Mouse (Mus musculus): Measurements from ENCODE around the gene Ahcyl1. TPM values are rescaled to one million over a fixed set of nuclear protein-coding genes. Genes with fewer than 3 reads are reported as not detected.
"Not testable (repeated sequence)": the region's sequence is repeated elsewhere in the genome, so short reads cannot be mapped to it uniquely, and the experiment has no call there.

Gene Ahcyl1
- total RNA-seq (2021), result 100 to 1,000 TPM; 230 to 232 TPM
- long read RNA-seq, experiment 1, transcript Ahcyl1-201 (17 exons, 3,863 nt), result major isoform, 108 of 144 reads
- long read RNA-seq, experiment 1, partial matches to known transcripts, result 14 of 144 reads
- long read RNA-seq, experiment 1, other reads (novel, unspliced or antisense), result 21 of 144 reads
- long read RNA-seq, experiment 2, transcript Ahcyl1-201 (17 exons, 3,863 nt), result major isoform, 83 of 95 reads
- long read RNA-seq, experiment 2, partial matches to known transcripts, result 3 of 95 reads
- long read RNA-seq, experiment 2, other reads (novel, unspliced or antisense), result 9 of 95 reads

DNA sequence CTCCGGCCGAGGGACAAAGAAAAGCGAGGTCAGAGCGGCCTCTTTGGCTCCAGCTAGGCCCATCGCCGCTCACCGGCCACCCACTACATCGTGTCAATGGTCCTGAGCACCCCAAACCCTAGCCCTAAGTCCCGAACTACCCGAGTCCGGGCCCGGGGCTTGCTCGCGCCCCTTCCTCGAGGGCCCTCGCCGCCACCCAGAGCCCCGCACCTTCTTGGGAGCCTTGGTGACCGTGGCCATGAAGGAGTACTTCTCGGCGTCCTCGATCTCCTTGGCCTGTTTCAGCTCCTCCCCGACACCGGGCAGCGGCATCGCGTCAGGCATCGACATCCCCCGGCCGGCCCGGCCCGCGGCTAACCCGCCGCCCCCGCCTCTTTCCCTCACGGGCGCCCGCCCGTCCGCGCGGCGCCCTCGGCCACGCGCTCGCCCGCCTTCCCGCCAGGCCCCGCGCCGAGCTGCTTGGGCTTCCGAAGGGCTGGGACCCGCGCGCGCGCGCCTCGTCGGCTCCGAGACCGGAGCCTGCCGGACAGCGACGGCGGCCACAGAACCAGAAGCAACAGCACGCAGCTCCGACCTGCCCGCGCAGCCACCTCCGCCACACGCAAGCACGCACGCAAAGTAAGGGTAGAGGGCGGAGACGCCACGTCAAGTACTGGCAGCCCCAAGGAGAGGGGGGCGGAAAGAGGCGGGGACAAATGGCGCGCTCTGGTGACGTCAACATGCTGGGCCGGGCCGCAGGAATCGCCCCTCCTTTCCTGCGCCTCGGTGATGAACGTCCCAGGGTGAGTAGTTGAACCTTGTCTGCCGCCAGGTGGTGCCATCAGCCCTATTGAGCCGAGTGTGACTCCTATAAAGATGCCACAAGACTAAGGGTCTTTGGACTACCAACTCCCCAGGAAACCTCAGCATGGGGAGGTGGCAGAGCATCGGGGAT is at the start of gene Ahcyl1:
Ahcyl1 (minus strand) TSS at position 613 of the 934 bp plus-strand sequence.
- peak; percentile 98 to 99 for DNase-seq

DNA sequence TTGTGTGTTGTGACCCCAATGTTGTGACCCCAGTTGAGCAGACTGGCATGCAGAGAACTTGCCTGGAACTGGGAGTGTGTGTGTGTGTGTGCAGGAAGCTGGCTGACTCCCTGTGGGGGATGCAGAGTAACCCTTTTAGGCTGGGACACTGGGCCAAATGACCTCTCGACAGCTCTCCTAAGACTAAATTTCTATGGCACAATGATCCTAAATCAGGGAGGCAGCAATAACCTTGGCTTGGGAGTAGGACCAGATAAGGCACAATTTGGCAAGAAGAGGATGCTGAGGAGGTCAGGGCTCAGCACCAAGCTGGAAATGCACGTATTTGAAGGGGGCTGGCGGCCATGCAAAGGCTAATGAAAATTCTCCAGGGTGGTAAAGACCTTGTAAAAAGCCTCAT is 49.7 kb upstream of the Ahcyl1 start:
- peak in 1 of 2 experiments; percentile 23 for DNase-seq

DNA sequence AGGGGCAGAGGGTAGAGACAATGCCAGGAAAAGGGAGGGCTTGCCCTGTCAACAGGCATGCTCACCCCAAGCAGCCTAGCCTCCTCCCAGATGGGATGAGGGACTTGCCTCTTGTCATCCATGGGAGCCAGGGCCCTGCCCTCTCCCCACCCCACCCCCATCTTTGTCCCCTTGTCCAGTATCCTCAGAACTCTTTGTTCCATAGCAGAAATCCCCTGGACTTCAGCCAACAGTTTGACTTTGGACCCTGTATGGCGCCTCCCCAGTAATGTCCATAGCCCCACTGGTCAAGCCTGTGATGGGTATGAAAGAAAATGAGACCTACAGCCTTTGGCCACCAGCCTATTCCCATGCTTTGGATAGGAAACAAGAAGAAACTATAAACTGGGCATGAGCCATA is 47.3 kb upstream of the Ahcyl1 start:
- no peak for DNase-seq

DNA sequence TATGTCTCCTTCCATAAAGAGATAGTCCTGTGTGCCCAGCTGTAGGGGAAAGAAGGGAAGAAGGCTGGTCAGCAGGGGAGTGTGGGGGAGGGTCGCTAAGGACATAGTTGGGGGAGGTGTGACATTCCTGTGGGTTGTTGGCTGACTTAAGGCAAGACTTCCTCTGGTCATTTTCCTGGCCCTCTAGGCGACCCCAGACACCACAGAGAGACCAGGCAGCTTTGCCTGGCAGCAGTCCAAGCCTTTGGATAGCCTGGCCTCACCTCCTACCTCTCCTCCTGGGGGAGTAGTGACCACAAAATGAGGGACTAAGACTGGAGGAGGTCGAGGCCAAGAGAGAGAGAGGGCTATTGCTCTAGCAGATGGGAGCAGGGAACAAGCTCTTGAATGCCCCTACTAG is 46.7 kb upstream of the Ahcyl1 start:
- DNase-seq, result peak; percentile 28 to 59

DNA sequence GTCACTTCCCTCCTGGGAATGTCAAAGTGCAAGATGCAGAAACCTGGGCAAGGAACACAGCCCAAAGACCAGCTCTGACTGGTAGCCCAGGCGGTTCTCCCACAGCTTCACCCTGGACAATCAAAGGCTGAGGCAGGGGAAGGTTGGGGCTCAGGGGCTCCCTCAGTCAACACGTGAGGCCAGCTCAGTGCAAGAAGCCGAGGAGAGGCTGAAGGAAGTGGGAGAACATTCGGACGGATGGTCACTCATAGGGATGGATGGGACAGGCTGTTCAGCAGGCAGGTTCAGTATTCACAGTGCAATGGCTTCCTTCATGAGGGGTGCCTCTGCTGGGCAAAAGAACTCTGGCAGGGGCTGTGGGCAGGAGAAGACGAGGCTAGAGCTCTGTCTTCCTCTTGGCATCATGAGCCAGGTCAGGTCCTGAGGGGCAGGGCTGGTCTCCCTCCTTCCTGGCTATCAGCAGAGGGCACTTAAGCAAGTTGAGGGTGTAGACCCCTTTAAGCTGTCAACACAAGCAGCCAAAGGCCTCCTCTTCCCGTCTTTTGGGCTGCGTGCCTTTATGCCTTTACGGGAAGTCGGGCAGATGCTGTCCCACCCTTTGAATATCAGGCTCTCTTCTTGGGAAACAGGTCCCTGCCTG is 45.8 kb upstream of the Ahcyl1 start:
- no peak for DNase-seq

DNA sequence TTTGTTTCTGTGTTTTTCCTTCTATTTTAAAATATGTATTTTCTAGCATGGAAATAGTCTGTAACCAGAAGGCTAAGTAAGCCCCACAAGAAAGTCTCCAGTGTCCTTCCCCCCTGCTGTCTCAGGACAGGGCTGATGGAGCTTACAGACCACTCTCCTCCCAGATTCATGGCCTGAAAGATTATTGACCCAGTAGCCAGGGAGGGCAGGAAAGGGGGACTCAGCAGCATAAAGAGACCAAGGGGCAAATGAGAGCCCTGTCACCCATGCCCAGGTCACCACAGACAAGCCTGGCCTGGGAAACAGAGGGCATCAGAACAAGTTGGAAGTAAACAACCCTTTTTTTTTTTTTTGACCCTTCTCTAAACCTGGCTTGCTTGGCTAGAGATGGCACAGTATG is 45.0 kb upstream of the Ahcyl1 start:
- no peak for DNase-seq

DNA sequence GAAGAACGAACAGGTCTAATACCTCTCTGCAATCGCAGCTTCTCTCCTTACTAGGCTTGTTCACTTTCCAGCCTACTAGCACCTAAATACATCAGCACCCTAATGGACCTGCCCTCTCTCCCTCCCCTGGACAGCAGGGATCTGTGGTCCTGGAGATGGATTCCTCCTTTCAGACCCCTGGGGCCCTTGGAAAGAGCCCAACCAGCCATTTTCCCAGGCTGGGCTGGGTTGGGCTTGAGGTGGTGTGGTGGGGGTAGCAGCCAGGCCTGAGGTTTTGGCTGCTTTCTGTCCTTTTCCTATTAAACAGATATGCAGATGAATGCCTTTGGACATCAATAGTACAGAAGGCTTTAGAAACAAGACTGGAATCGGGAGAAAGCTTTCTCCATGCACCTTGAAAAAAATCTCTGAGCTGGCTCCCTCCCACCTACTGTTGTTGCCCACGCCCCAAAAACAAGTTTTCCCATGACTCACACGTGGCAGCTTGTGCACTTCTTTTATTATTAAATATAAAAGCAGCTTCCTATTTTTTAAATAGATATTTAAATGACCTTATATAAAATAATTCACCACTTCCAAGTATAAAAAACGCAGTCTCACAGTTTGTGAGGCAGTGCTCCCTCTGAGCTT is 44.3 kb upstream of the Ahcyl1 start:
- DNase-seq, result peak; percentile 43 to 70

DNA sequence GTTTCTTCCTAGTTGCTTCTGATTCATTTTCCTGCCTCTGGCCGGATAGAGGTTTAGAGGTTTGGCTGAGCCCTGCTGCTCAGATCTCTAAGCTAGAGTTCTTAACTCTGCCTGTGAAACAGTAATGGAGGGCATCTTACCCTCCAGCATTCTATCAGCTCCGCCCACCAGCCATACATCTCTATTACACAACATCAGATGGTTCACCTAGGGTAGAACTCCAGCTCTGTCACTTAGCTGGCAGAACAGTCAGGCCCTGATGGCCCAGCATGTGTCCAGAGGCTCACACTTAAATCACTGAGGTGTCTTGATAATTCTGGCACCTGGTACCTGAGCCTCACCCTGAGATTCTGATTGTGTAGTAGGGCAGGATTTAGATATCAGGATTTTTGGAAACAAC is 43.6 kb upstream of the Ahcyl1 start:
- no peak for DNase-seq

DNA sequence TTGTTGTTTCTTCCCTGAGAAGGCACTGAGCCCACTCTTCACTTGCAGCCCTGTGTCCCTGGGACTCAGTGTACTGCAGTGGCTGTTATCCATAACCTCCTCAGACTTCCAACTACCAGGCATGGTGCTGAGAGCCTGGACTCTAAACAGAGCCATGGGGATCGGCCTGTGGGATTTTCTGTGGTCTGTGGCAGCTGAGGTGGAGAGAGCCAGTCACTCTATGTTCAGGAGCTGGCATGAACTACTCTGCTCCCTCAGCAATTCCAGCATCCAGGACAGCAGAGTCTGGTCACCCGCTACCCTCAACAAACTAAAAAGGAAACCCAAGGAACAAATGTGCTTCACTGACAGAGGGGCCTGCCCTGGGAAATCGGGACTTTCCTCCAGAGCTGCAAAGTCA is 43.1 kb upstream of the Ahcyl1 start:
- DNase-seq, result no peak

DNA sequence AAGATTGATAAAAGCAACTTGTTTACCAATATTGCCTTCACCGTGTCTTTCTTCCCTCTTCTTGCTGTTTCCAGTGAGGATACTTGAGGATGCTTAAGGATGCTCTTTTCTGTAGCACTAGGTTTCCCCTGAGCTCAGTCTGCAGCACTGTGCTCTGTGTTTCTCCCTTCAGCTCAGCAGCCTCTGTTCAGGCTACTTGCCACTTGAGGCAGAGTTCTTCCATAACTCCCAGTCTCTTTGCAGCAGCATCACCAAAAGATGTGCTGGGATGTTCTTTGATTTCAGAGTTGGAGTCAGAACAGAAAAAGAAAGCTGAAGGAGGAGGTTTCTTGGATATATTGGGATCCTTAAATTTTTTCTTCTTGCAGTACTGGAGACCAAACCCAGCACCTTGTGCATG is 42.3 kb upstream of the Ahcyl1 start:
- DNase-seq, result no peak

DNA sequence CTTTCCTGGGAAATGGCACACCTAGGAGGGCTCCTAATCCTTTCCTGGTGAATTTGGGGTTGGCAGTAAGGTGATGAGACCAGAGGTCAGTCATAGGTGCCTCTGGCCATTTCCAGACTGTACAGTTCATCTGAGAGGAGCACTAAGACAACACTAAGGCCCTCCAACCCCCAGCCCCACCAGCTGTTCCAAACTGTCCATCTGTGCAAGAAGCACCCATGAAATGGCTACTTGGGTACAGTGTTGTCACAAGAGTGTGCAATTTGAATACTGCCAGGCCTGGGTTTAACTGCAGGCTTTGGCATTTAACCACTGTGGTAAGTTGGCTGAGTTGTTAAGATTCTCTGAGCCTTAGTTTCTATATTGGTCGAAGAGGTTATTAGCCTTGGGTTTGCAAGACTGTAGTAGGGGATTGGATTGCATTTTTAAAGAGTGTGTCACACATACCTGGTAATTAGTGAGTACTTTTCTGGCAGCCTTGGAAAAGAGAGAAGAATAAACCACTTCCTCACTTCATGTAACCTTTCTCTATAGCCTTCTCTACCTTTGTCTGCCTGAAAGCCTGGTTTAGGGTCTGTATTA is 41.3 kb upstream of the Ahcyl1 start:
- DNase-seq, result no peak

DNA sequence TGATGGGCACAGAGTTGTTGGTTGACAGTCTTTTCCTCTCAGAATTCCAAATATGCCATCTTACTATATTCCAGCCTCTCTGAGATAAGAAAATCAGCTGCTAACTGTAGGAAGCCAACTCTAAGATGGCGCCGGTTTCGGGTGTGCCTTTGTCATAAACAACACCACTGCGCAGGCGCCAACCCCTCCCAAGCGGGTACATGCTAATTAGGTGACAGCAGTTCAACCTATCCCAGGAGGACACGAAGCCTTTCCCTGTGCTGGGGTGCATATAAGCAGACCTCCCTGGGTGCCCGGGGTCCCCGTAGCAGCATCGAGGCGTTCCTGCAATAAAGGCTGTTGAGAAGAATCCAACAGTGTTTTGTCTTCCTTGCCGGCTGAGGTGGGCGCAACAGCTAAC is 39.3 kb upstream of the Ahcyl1 start:
- DNase-seq, result not testable (repeated sequence)

DNA sequence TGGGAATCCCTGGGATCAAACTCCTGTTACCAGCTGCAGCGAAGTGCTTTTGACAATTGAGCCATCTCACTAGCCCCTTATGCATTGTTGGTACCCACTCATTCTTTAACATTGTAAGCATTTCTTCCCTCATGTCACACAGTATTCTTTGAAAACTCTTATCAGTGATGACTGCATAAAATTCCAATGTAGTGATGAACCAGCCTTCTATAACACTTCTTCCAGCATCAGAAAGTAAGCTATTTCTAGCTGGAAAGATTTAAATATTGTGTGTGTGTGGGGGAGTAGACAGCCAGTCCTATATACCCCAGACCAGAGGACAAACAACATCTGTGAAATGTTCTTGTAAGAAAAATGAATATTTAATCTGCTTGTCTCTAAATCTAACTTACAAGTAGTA is 37.0 kb upstream of the Ahcyl1 start:
- DNase-seq, result no peak

DNA sequence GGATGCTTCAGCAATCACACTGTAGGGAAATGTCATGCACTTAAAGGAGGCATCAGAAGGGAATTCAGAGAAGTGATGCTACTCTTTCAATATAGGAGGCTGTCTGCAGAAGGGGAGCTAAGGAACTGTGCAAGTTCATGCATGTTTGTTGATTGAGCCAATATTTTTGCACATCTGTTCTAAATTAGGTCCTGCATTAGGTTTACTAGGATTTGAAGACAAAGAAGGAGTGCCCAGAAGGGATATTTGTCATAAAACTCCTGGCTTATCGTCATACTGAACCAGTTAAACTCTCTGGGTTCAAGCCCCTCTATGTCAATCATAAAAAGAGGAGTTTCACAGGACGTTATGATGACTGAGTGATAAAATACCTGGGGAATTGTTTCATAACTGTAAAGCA is 33.9 kb upstream of the Ahcyl1 start:
- no peak for DNase-seq

DNA sequence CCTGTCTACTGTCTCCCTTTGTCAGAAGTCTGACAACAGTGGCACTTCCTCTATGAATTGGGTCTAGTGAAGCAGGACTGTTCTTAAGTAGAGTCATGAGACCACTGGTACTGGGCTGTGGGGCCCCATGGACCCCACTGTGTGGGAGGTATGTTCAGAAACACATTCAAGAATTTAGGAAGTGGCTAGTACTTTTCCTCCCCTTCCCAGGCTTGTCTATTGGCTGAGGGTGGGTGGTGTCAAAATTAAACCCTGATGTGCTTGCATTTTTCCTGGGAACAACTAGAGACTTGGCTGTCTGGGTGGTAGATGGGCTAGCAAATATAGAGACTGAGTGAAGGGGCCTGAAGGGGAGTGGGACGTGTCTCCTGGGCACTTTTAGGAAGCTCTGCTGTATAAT is 32.1 kb upstream of the Ahcyl1 start:
- DNase-seq, result no peak

DNA sequence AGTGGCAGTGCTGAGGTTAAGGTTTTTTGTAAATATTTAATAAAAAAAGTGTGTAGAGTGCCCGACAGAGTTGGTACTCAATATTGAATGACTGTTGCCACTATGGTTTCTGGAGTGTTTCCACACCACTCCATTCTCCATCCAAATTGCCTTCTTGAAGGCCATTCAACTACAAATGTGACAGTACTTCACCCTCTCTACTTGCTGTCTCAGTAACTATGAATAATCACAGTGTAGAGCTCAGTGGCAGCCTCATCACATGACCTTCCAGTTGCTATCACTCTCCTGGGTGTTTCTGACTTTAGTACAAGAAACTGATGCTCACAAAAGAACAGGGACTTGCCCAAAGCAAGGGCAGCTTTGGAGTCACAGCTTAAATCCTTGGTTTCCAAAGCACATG is 19.6 kb upstream of the Ahcyl1 start:
- DNase-seq, result no peak

DNA sequence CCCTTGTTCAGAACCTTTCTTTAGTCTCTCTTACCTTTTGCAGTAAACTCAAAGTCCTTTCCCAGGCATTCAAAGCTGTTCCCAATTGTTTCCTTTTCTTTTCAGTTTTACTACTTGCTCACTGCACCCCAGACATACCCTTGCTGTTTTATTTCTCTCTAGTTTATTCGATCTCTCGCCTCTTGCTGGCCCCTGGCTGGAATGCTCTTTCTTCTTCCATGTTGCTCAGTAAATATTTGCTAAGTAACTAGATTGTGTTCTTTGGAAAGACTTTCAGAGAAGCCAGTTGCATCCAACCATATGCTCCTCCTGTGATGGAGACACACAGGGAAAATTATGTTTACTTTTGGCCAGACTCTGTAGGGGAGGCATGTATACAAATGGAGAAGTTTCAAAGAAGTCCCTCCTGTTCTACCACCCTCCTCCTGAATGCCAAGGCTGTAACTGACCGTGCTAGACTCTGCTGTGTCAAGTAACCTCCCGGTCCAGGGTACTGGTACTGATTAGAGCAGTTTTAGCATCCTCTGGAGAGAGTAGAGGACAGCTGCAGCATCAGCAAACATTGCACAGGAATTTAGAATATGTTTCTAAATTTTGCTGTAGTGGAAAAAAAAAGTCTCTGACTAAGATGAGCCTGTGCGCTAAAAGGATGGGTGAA is 18.0 kb upstream of the Ahcyl1 start:
- no peak for DNase-seq

DNA sequence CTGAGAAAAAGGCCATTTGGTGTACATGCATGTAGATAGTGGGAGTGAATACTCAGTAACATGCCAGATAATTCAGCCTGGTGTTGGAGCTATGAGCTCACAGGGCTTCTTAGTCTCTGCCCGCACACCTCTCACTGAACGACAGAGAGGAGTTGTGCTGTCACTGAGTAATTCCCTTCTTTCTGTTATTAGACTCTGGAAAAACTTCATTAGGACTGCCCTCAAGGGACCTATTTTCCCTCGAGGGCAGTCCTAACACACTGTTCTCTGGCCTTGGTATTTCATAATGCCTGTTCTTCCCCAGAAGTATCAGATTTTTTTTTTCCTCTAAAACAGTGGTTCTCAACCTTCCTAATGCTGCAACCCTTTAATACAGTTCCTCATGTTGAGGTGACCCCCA is 15.7 kb upstream of the Ahcyl1 start:
- no peak for DNase-seq

DNA sequence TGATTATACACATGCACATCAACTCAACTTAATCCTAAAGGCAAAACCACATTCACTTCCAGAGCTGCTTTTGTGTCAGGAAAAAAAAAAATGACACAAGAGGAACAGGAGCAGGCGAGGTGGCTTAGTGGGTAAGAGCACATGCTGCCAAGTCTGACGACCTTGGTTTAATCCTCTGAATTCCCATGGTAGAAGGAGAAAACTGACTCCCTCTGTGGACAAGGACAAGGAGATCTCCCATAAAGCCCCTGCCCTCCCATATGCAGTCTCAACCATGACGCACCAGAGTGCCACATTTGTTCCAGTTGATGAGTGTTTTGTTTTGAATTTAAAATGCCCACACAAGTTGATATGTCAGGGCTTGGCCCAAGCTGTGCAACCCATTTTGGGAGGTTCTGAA is 12.8 kb upstream of the Ahcyl1 start:
- peak in 1 of 2 experiments; percentile 32 for DNase-seq

DNA sequence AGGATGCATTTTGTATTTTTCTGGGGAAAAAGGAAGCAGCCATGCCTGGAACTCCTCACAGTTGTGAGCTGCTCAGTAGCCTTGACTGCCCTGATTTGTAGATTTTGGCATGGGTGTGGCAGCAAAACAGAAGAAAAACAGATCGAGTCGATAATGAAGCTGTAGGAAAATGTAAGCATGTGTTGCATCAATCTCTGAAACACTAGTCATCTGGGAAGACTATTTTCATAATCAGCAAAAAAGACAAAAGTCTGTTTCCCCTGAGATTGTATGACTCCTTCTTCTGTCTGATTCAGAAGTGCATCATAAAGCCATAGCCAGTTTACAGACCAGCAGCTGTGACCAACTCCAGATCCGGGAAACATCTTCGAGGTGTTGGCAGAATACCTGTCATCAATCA is 10.9 kb upstream of the Ahcyl1 start:
- no peak for DNase-seq

DNA sequence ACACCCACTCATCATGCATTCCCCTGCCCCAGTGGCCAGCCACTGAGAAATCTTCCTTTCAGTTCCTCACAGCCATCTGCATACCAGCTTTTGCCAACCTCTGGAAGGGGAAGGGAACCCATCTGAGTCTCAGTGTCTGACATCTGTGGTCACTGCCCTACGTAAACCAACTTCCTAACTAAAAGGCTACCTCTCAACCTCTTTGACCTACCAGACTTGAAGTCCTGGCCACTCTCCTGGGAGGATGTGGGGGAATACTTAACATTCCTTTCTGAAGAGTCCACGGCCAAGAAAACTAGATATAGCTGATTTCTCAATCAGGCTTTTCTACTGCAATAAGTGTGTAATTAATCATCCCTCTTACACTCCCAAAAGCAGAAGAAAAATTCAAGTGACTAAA is 9.8 kb upstream of the Ahcyl1 start:
- no peak for DNase-seq

DNA sequence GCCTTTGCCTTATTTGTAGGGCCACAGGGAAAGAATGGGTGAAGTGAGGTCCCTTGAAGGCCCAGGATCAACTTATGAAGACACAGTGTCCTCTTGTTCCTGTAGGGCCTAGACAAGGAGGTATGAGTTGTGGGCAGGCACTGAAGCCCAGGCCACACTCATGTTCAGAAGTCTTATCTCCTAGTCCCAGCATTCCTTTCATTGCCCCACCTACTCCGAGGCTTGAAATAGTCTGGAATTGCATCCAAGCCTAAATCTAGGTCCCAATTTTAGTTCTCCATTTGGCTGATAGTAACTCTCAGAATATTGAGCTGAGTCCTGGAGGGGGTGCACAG is 8.0 kb upstream of the Ahcyl1 start:
- no peak for DNase-seq
